Mouse (Mus musculus) thymus, postnatal 14 days (tissue): ENCODE data around the gene Lhfpl2.
A peak's percentile ranks its signal among the peaks of the same experiment; 100 is the strongest.
"Not testable (repeated sequence)": the region's sequence is repeated elsewhere in the genome, so short reads cannot be mapped to it uniquely, and the experiment has no call there.

Source experiments
- DNase-seq: peaks from one replicate; pipeline ENCODE4 v3.0.0; 2021

The Lhfpl2 gene

GRCm38 (mm10) chr13:94057563-94058560 is at the start of gene Lhfpl2:
Gene Lhfpl2 (plus strand): TSS chr13:94057796.
- DNase-seq = peak; percentile 16

GRCm38 (mm10) chr13:94011996-94012575 is 45.5 kb upstream of the Lhfpl2 start:
- DNase-seq = no peak

- no peak for DNase-seq
Measured at GRCm38 (mm10) chr13:94013986-94014385, 43.6 kb upstream of the Lhfpl2 start.

- DNase-seq = not testable (repeated sequence)
Measured at GRCm38 (mm10) chr13:94024575-94024974, 33.0 kb upstream of the Lhfpl2 start.

- DNase-seq = no peak
Measured at GRCm38 (mm10) chr13:94029147-94029546, 28.4 kb upstream of the Lhfpl2 start.

GRCm38 (mm10) chr13:94030551-94030950 is 27.0 kb upstream of the Lhfpl2 start:
- DNase-seq = no peak

- DNase-seq = no peak
Measured at GRCm38 (mm10) chr13:94037313-94038051, 20.1 kb upstream of the Lhfpl2 start.

- no peak for DNase-seq
Measured at GRCm38 (mm10) chr13:94038052-94038340, 19.6 kb upstream of the Lhfpl2 start.

- DNase-seq = no peak
Measured at GRCm38 (mm10) chr13:94050036-94050435, 7.6 kb upstream of the Lhfpl2 start.

GRCm38 (mm10) chr13:94050782-94051181 is 6.8 kb upstream of the Lhfpl2 start:
- no peak for DNase-seq

GRCm38 (mm10) chr13:94057036-94057562 is 497 bp upstream of the Lhfpl2 start:
- DNase-seq = no peak

GRCm38 (mm10) chr13:94058642-94059222 is 1.1 kb downstream of the Lhfpl2 start:
- DNase-seq = no peak

- DNase-seq = no peak
Measured at GRCm38 (mm10) chr13:94059373-94059772, 1.8 kb downstream of the Lhfpl2 start.

GRCm38 (mm10) chr13:94059778-94060177 is 2.2 kb downstream of the Lhfpl2 start:
- peak; percentile 57 for DNase-seq

- no peak for DNase-seq
Measured at GRCm38 (mm10) chr13:94060461-94060860, 2.9 kb downstream of the Lhfpl2 start.

GRCm38 (mm10) chr13:94061256-94061877 is 3.8 kb downstream of the Lhfpl2 start:
- DNase-seq = no peak

GRCm38 (mm10) chr13:94062349-94063111 is 4.9 kb downstream of the Lhfpl2 start:
- DNase-seq = peak; percentile 6

- DNase-seq = peak; percentile 37
Measured at GRCm38 (mm10) chr13:94063156-94063555, 5.6 kb downstream of the Lhfpl2 start.

GRCm38 (mm10) chr13:94064571-94064970 is 7.0 kb downstream of the Lhfpl2 start:
- no peak for DNase-seq

GRCm38 (mm10) chr13:94065276-94066050 is 7.9 kb downstream of the Lhfpl2 start:
- no peak for DNase-seq
